In genomic region chr3:96332631-96333395, GRCm38 (mm10) we compare ENCODE assay signal across 8 mouse cellular contexts. TPM values are rescaled to one million over a fixed set of nuclear protein-coding genes. Genes with fewer than 3 reads are reported as not detected.
DNase-seq lines count a peak whose midpoint lies in the region; ATAC-seq and TF ChIP-seq lines count a peak whose summit lies in the region.

No protein-coding gene starts in this region.

- H3K4me1 ChIP-seq in heart, embryonic 10.5 days = peaks cover 16% of the 10 kb centered on the region; the same call in 1 of the 2 replicates
- peaks cover 0 to 17% of the 10 kb centered on the region in 2 experiments; a peak in 3 of 4 replicates for H3K4me1 ChIP-seq in liver, embryonic 14.5 days (replicated peaks; ENCODE audit: control insufficient read depth in 2 of 2, insufficient read depth in 2 of 2, low read length in 1 of 2)

- peak overlapping the region; percentile 58 for H3K4me3 ChIP-seq in heart, embryonic 10.5 days
- peak overlapping the region; percentile 47 to 49 for H3K4me3 ChIP-seq in liver, embryonic 14.5 days (ENCODE audit: insufficient read depth in 1 of 2, low read depth in 2 of 2, low read length in 2 of 2)

- no peaks in the 10 kb centered on the region for H3K9me3 ChIP-seq in heart, embryonic 10.5 days
- no peaks in the 10 kb centered on the region for H3K9me3 ChIP-seq in liver, embryonic 14.5 days (ENCODE audit: control insufficient read depth, low read length)

- TF ChIP-seq CTCF in liver, embryonic 14.5 days (IDR thresholded peaks at IDR 0.05; ENCODE audit: low read depth) = no peak

- no peak for TF ChIP-seq EP300 in liver, embryonic 14.5 days (IDR thresholded peaks at IDR 0.05; ENCODE audit: low read depth)

- peak; percentile 82 for DNase-seq in heart, embryonic 10.5 days (ENCODE audit: low spot score)
- no peak for DNase-seq in heart, postnatal 25 days (ENCODE audit: low spot score)
- DNase-seq in CD4-positive, CD25-positive, alpha-beta regulatory T cell, adult 2 months (ENCODE audit: low read depth, low spot score) = peak; percentile 62
- peak; percentile 44 for DNase-seq in c-Kit-positive CD71-positive TER-119-positive erythroid progenitor cells, embryonic 14.5 days (ENCODE audit: low spot score)
- peak; percentile 19 to 59 (median 47) for DNase-seq in liver, embryonic 14.5 days (ENCODE audit: low read depth in 3 of 3, low spot score in 3 of 3)
- DNase-seq in frontal cortex, postnatal 10 days (ENCODE audit: low spot score in 2 of 2) = no peak
- DNase-seq in right cerebral cortex, postnatal 36 days (ENCODE audit: low spot score in 2 of 2) = no peak
- DNase-seq in frontal cortex, postnatal 25 days (ENCODE audit: low spot score in 2 of 2) = no peak

- no peak overlapping the region for H3K27ac ChIP-seq in heart, embryonic 10.5 days
- no peak overlapping the region for H3K27ac ChIP-seq in liver, embryonic 14.5 days

- H3K27me3 ChIP-seq in heart, embryonic 10.5 days (ENCODE audit: insufficient read depth, poor library complexity, severe bottlenecking) = peaks cover 47% of the 10 kb centered on the region
- peaks cover 77% of the 10 kb centered on the region for H3K27me3 ChIP-seq in liver, embryonic 14.5 days (ENCODE audit: control insufficient read depth, insufficient read depth, low read length)

- H3K36me3 ChIP-seq in heart, embryonic 10.5 days = no peaks in the 10 kb centered on the region
- no peaks in the 10 kb centered on the region for H3K36me3 ChIP-seq in liver, embryonic 14.5 days (replicated peaks; ENCODE audit: control insufficient read depth, insufficient read depth, low read depth)

- no peak overlapping the region for H3K9ac ChIP-seq in liver, embryonic 14.5 days (replicated peaks)

- WGBS in heart, embryonic 10.5 days = 3% methylated on average over 27 of the region's 27 CpGs
- 3% methylated on average over 27 of the region's 27 CpGs for WGBS in liver, embryonic 14.5 days (ENCODE audit: insufficient replicate concordance)

- intact Hi-C loops in heart, postnatal 25 days (cut with DNase I) = loop anchor here (10.0 kb wide), 1 partner anchor 62 kb away; no protein-coding TSS in a partner anchor

- ATAC-seq in liver, embryonic 14.5 days (ENCODE audit: insufficient read depth) = peak; percentile 57

- peak overlapping the region; percentile 75 for H3K4me2 ChIP-seq in liver, embryonic 14.5 days (ENCODE audit: low read depth)

RNA-seq across cellular contexts. Expression of gene Fcgr1, which starts 39.0 kb away (rescaled TPM):
- polyA plus RNA-seq in heart, embryonic 10.5 days (2016; fragmentation: Nextera tagmentation; extraction: Ambion mirVana) = 0.18 and 0.35 TPM in 2 replicates
- 1 to 10 TPM in 1 of 2 experiments, under 1 TPM in 1; 0.94 to 1.1 TPM for total RNA-seq in heart, postnatal 25 days (2021)
- 2.8 and 3.3 TPM in 2 replicates for polyA plus RNA-seq in liver, embryonic 14.5 days (2012; rRNA removed)
- 4.8 and 5.6 TPM in 2 replicates for polyA plus RNA-seq in liver, embryonic 14.5 days (2014; fragmentation: Nextera tagmentation; extraction: Ambion mirVana)

Comparison
In these comparisons a context has a peak if more than half of its experiments do, and no peak if none do; other contexts are left out.
1. DNase-seq: peak in heart, embryonic 10.5 days (single experiment), CD4-positive, CD25-positive, alpha-beta regulatory T cell, adult 2 months (single experiment), c-Kit-positive CD71-positive TER-119-positive erythroid progenitor cells, embryonic 14.5 days (single experiment) and liver, embryonic 14.5 days (3 of 3); none in heart, postnatal 25 days (single experiment), frontal cortex, postnatal 10 days (0 of 2), right cerebral cortex, postnatal 36 days (0 of 2) and frontal cortex, postnatal 25 days (0 of 2).